Mouse (Mus musculus): Measurements from ENCODE around the gene Ap3s2.

GRCm38 (mm10) chr7:79866294-79867000, 54.0 kb downstream of the Ap3s2 start:
- TF ChIP-seq CTCF (IDR thresholded peaks at IDR 0.05; ENCODE audit: insufficient read depth, low read depth, low read length) (no peak), POLR2A (IDR thresholded peaks at IDR 0.05; ENCODE audit: insufficient read depth, low read depth, low read length) (no peak)
